Mouse (Mus musculus) cerebellum, adult 2 months (tissue): ENCODE data around the gene Atad1.

Source experiments
- CTCF ChIP-seq: fragments of 200-500 bp; IDR thresholded peaks from 2 replicates; pipeline ENCODE4 v1.5.1; 2011; ENCODE audit warnings: low read depth, mild to moderate bottlenecking, control low read depth, low read length, moderate library complexity, borderline replicate concordance; ENCODE audit not compliant: insufficient read depth
- POLR2A ChIP-seq: fragments of 200-500 bp; IDR thresholded peaks from 2 replicates; pipeline ENCODE4 v1.6.1; 2011; ENCODE audit warnings: low read length, control low read depth, borderline replicate concordance; ENCODE audit not compliant: insufficient read depth

- TF ChIP-seq CTCF, result no peak
- no peak for TF ChIP-seq POLR2A
Measured at GRCm38 (mm10) chr19:32708996-32709395, 30.6 kb downstream of the Atad1 start.
